Mouse (Mus musculus): ENCODE data around the gene Gm15155.
"Not testable (repeated sequence)": the region's sequence is repeated elsewhere in the genome, so short reads cannot be mapped to it uniquely, and the experiment has no call there.

Gm15155 gene

DNA sequence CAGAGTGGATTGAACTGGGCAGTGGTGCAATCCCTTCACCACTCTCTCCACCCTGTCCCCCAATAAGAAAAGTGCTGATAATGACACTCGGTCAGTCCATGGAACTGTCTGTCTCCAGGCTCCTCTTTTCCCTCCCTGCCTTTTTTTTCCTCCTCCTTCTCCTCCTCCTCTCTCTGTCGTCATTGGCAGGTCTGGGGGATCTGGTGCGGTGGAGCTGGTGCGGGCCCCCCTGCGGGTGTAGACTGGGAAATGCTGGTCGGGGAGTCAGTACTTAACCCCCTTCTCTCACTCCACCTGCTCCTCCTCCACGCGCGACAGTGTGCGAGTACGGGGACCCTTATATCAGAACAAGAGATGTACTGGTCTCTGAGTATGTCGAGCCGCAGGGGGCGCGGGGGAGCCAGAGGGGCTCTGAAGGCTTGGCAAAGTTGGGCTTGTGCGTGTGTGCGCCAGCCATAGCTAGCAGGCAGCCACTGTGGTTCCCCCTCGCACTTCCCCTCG, at the start of gene Gm15155:
TSS of gene Gm15155 (plus strand) at position 401 of the 501 bp plus-strand sequence.
- DNase-seq (ENCODE audit: low read depth): no peak

DNA sequence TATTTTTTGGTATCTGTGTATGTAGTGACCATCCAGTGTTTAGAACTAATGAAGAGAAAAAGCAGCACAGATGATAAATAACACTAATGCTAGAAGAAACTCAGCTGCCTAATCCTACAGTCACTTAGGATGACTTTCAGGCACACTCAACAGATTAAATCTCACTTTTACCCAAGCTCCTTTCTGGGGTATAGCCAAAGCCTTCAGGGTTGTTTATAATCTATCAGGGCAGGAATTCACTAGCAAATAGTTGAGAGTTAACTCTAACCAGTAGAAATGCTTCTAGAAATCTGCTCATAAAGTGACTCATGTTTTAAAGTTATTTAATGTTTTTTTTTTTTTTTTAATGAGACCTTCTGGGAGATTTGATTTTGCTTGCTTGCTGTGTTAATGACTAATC, 44.8 kb upstream of the Gm15155 start:
- no peak for DNase-seq (ENCODE audit: low read depth)

DNA sequence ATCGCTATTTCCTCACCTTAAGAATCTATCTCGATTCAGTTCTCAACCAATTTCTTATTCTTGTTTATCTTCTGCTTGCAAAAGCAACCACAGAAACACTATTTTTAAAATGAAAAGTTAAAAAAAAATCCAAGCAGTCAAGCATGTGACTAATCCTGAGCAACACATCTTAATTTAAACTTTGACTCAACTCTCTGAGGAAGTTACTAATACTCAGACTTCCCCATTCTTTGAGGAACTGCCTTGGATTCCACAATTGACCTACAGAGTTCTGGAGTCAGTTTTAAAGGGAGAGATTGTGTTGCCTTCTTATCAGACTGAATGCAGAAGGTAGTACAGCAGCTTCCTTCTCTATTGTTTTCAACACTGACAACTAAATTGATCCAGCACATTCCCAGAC, 40.0 kb upstream of the Gm15155 start:
- peak; percentile 86 for DNase-seq (ENCODE audit: low read depth)

DNA sequence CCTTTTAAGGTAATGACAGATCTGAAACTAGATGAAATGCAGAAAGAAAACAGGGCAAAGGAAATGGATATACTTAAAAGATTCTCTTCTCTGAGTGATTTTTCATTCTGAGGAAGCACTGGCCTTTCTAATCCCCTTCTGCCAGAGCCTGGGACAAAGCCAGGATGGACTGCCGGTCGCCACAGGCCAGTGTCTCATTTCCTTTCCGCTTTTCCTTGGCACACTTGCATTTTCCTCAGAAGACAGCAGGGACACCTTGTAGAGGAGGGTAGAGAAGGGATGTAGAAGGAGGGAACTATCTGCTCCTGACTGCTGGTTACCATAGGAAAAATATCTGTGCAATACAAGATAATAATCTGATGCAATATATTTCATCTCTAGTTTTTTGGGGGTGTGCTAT, 33.1 kb upstream of the Gm15155 start:
- no peak for DNase-seq (ENCODE audit: low read depth)

DNA sequence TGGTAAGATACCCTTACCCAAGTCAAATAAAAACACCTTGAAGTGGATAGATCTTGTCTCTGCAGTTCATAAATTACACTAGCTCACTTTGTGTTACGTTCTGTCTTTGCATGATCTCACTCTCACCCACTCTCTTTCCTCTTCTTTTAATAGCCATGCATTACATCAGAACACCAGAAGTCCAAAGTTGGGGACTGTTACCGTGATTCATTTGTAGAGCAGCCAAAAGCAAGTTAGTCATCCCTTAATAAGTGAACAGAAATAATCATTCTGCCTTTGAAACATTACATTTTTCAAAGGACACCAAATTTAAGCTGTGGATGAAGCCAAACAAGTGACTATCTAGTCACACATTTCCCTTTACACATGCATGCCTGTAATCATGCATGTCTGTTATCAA, 32.1 kb upstream of the Gm15155 start:
- no peak for DNase-seq (ENCODE audit: low read depth)

DNA sequence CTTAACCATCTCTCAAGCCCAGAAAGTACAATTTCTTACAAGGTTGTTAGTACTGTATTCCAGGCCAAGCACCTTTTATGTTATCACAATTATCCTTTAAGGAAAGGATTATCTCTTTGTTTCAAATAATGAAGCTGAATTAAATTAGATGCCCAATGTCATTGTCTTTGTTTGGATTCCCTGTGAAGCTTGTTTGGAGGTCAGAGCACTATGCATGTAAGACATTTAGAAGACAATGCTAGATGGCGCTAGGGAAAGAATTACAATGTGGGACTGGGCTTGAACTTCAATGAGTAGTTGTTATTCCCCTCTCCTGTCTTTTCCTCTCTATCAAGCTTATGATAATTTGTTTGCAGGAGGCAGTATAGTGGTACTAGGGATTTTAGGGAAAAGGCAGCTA, 29.9 kb upstream of the Gm15155 start:
- DNase-seq (ENCODE audit: low read depth): no peak

DNA sequence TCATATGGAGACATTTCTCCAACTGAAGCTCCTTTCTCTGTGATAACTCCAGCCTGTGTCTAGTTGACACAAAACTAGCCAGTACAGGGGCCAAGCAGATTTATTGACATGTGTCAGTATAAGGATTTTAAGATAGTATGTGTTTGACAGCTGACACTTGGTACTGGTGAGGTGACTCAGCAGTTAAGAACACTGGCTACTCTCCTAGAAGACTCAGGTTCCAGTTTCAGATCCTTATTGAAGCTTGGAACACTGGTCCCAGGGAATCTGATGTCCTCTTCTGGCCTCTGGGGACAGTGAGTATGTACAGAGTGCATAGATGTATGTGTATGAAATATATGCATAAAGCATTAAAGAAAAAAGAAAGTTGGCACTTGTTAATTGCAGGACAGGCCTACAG, 28.2 kb upstream of the Gm15155 start:
- DNase-seq (ENCODE audit: low read depth): no peak

DNA sequence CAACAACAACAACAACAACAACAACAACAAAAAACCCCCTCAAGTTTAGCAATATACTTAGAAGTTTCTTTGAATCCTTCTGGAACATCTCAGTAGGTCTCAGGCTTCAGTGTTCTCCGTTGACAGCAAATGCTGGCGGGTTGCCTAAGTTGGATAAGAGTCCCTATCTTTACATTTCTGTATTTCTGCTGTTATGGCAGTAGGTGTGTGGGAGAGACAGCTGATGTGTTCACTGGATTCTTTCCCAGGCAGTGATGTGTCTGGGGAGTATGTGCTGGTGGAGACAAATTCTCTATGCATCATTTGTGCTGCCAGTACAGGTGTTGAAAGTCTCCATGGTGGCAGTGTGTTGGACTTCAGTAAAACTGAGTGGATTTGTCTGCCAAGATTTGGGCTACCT, 23.3 kb upstream of the Gm15155 start:
- DNase-seq (ENCODE audit: low read depth): no peak

DNA sequence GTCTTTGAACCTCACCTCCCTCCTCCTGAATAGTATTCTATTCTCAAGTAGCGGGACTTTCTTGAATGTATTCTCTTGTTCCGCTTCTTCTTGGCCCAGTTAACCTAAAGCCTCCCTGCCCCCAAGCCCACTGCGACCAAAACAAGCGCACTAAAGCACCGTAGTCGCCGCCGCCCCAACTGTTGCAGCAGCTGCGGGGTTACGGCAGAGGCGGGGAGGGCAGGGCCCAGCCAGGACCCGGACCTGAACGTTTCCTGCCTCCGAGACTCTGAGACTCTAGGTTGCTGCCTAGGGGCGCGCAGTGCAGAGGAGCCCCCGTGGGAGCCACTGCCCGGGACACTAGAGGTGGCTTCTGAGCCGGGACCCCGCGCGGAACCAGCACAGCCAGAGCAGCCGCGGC, 2.0 kb upstream of the Gm15155 start:
- no peak for DNase-seq (ENCODE audit: low read depth)

DNA sequence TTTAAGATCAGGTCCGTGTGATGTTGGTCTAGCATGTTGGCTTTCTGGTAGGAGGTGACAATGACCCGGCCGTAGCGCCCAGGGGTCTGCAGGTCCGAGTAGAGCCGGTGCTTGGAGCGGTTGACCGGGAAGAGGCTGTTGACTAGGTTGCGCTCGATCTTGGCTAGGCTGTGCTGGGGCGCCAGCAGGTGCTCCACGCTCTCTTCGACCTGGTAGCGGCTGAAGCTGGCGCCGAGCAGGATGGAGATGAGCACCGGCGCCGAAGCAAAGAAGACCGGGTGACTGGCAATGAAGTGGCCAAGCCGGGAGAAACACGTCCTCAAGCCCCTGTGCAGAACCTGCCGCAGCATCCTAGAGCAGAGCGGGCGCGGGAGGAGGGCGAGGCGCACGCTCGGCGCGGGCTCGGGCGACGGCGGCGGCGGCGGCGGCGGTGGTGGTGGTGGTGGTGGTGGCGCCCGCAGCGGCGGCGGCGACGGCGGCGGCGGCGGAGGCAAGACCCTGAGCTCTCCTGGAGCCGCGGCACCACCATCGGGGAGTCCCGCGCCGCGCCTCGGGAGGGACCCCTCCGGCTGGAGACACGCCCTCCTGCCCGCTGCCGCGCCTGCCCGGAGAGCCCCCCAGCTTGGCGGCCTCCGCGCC, 1.5 kb upstream of the Gm15155 start:
- no peak for DNase-seq (ENCODE audit: low read depth)

DNA sequence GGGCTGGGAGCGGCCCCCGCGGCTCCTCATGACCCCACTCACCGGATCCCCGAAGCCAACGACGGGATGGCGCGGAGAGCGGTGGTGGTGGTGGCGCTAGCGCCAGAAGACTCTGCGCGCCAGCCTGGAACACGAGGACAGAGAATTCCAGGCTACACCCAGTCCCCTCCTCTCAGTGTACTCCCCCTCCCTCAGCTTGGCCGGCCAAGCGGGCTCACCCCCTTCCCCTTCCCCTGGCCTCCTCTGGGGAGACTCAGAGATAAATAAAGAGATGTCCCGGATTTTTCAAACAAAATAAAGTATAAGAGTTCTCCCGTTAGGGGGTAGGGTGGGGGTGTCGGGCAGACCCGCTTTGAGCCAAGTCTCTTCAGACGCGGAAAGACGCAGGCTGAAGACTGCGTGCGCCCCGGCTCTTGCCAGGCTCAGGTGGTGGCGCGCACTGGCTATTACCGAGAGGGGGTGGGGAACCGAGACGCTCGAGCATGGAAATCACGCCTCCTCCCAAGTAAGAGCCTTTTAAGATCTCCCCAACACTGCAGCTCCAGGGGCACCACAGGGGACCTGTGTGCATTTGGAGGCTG, 750 bp upstream of the Gm15155 start, which contains the start of gene Ptchd1:
TSS of gene Ptchd1 (minus strand) at position 114 of the 581 bp plus-strand sequence.
- DNase-seq (ENCODE audit: low read depth): no peak

DNA sequence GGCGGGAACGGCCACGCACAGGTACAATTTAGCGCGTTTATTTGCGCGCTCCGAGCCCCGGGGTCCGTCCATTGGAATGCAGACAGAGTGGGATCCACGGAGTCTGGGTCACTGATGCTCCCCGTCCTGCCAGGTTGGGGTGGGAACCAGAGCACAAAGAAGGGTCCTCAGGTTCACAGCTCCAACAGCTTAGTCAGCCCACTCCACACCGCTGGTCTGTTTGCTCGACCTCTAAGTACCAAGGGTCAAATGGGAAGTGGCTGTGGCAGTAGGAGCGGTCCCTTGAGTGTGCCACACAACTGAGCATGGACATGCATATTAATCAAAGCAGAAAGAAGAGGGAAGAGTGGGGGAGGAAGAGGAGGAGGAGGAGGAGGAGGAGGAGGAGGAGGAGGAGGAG, 354 bp downstream of the Gm15155 start:
- no peak for DNase-seq (ENCODE audit: low read depth)

DNA sequence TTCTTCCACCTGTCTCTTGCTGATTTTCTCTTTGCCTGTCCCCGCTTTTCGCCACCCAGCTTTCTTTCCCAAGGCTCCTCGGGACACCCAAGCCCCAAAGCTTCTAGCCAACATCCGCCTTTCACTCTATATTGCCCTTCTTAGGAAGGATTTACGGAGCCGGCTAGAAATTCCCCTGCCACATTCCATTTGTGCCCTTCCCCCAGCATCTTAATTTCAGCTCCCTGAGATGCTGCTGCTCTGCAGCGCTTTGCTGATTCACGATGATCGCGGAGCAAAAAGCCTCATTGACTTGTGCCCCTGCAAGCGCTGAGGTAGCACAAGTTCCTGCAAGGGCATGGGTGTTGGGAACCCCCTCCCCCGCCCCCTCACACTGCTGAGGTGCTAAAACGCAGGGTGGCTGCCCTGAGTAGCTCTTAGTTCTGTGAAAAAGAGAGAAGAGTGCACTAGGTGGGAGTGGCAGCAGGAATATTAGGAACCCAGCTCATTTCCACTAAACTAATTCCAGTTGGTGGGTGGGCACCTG, 1.2 kb downstream of the Gm15155 start:
- no peak for DNase-seq (ENCODE audit: low read depth)

DNA sequence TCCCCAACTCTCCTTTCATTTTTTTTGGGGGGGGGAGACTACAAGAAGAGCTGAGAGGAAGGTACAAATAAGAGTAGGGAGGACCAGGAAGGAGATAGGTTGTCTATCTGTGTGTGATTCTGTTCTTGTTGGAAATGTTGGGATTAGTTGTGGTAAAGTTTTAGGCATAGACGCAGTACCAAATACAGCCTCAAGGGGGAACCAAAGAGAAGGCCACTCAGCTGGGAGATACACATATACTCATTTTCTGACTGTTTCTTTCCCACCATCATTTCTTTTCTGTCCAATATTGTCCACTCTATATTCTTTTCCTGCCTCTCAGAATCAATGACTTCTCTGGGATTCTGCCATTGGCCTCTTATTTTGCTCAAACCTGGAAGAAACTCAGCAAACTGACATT, 19.4 kb downstream of the Gm15155 start:
- DNase-seq (ENCODE audit: low read depth): peak; percentile 21

DNA sequence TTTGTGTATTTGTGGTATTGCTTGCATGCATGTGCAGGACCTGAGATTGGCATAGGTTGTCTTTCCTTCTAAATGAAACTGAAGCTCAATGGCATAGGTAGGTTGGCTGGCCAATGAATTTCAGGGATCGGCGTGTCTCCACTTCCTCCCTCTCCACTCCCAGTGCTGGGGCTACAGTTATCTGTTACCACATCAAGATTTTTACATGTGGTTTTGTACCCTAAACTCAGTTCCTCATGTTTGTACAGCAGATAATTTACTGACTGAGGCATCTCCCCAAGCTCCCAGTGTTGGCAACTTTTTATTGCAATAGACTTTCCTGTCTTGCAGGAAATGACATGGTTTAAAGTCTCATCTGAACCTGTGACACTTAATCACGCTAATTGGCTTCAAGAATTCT, 21.4 kb downstream of the Gm15155 start:
- DNase-seq (ENCODE audit: low read depth): peak; percentile 34

DNA sequence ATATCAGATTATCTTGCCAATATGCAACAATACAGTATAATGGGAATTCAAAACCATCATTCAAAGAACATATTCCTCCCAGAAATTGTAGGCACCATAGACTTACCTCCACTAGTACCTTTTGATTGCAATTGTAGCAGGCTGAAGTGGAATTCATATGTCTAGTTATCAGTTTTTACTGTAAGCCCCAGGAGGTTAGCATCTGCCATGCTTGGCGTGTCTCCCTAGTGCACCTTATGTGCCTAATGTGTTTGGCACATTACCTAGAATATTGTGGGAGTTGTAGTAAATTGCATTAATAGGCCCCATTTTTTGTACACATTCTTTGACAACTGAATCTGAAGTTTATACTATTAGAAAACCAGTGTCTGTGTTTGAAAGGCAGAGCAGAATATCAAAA, 33.4 kb downstream of the Gm15155 start:
- no peak for DNase-seq (ENCODE audit: low read depth)

DNA sequence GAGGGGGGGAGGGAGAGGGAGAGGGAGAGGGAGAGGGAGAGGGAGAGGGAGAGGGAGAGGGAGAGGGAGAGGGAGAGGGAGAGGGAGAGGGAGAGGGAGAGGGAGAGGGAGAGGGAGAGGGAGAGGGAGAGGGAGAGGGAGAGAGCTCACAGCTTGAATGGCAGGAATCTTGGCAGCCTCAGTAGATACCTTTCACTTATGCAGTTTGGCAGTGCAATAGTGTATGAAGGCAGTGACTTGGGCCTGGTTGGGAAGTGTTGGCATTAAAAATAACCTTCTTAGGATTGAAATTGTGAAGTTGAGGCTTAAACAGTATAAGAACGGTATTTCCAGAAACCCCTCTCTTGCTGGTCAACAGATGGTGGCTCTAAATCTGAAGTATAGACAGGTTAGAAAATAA, 65.9 kb downstream of the Gm15155 start:
- not testable (repeated sequence) for DNase-seq (ENCODE audit: low read depth)

DNA sequence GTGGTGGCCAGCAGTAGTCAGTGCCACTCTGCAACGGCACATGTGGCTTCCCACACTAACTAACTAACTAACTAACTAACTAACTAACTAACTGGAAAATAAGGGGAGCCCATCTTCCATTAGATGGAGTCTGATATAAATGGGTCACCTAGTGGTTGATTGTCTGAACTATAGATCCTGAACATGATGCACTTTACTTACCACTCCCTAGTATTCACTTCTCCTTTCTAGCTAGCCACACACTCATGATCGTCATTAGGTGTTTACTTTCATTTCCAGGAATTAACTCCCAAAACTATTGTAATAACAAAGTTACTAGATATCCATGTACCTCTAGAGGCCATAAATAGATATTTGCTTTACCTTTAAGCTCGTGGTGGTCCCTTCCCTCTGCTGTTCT, 99.6 kb downstream of the Gm15155 start:
- no peak for DNase-seq (ENCODE audit: low read depth)

DNA sequence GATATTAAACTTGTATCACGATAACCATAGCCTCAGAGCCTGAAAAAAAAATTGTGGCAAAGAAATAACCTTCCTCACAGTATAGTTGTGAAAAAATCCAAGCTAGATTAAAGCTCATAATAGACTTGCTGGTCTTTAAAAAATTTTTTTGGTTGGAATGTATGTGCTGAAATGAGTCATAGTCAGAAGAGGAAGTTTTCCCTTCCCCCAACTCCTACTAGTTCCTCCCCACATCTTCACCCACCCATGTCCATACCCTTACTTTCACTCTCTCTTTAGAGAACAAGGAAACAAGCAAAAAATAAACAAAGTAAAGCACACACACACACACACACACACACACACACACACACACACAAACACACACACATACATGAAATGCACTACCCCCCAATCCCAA, 103.8 kb downstream of the Gm15155 start:
- peak; percentile 50 for DNase-seq (ENCODE audit: low read depth)

DNA sequence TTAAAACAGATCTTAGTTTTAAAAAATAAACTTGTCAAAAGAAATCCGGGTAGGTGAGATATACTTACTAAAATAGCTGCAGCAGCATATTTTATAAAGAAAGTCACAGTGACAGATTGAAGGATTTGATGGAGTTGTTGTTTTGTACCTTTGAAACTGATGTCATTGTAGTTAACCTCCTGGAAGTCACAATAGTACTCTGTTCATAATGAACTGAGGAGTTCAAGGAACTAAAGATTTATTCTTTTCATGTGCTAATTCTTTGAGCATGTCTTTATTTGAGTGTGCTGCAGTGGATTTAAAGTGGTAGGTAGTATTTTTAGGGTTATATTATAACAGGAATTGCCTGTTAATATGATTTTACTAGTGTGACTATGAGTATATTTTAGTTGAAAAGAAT, 263.6 kb downstream of the Gm15155 start:
- no peak for DNase-seq (ENCODE audit: low read depth)

DNA sequence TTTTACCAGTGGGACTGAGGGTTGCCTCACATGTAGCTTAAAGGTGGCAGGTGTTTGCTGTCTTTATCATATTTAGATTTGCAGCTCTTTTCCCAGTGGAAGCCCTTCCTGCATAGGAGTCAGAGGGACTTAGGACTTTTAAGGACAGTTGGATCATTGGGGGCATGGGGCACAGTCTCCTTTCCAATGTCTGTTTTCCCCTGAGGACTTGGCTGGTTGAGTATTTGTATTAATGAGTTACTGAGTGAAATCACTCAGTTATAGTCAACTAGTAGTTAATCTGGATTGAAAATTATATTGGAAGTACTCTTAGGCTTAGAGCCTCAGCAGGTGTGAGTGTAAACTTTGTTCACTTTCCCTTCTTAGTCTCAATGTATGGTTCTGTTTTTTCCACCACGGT, 275.5 kb downstream of the Gm15155 start:
- DNase-seq (ENCODE audit: low read depth): no peak

DNA sequence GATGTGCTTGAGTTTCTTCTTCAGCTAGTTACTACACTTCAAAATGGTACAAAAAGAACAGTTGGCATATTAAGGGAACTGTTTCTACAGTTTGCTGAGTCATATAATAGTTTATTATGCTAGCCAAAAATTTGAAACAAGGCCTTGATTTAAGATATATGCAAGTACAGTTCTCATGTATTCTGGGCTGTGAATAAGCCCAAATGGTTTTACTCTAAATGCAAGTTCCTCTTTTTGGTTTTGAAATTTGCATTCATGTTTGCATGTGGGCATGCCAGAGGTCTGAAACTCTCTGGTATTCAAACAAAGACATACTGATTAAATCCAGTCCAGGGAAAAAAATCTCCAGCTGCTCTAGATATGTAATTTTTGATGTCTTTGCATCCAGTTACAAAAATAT, 277.2 kb downstream of the Gm15155 start:
- DNase-seq (ENCODE audit: low read depth): peak; percentile 5

DNA sequence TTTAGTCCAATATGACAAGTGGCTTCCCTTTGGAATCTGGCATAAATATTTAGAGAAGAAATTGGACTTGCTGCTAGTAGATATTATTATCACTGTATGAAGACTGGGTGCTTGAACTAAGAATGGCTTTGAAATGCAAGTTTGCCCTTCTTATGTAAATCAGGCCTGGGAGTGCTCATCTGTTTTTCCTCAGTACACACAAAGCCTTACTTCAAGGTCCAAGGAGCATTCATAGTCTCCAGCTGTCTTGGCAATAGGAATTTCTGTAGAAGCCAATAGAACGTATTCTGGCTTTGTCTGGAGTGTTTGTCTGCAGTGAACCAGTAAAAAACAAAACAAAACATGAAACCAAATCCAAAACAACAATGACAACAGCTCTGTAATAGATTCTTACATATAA, 278.6 kb downstream of the Gm15155 start:
- DNase-seq (ENCODE audit: low read depth): no peak

DNA sequence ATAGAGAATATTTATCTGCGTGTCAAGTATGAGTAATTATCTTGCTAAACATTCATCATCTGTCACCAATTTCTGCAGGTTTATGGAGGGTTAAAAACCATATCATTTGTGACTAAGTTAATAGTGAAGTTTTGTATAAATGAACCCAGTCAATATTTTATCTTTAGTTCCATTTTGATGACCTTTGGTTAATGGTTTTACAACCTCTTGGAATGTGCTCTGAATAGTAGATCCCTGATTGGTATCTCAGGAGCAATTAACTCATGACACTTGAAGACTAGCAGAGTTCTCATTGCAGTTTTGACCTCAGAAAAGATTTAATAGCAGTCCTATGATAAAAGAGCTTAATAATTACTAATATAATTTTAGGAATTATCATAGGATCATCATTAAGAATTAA, 385.2 kb downstream of the Gm15155 start:
- DNase-seq (ENCODE audit: low read depth): no peak

Data from 416B (cell line).